Comparison of ENCODE assay signal across 10 mouse cellular contexts in genomic region chr13:51881271-51882128, GRCm38 (mm10). TPM values are rescaled to one million over a fixed set of nuclear protein-coding genes. Genes with fewer than 3 reads are reported as not detected.
A peak's percentile ranks its signal among the peaks of the same experiment; 100 is the strongest.
DNase-seq lines count a peak whose midpoint lies in the region; ATAC-seq and TF ChIP-seq lines count a peak whose summit lies in the region.
"Had no signal": no experiment of that assay in that cellular context is flagged by ENCODE, and none has a peak within 500 bp of the region (broad histone marks: within the 10 kb centered on the region; RNA-seq: fewer than 3 reads in every experiment).

No protein-coding gene starts in this region.

- H3K4me2 ChIP-seq in kidney, embryonic 16.5 days (replicated peaks; ENCODE audit: low read depth, low read length), result no peak overlapping the region
- no peak overlapping the region for H3K4me2 ChIP-seq in heart, embryonic 12.5 days
- H3K4me2 ChIP-seq in hindbrain, embryonic 11.5 days (replicated peaks; ENCODE audit: low read depth, low read length), result no peak overlapping the region
- H3K4me2 ChIP-seq: hindbrain, embryonic 15.5 days; stomach, embryonic 15.5 days had no signal

- peaks cover 13% of the 10 kb centered on the region; the same call in 1 of the 2 replicates for H3K4me1 ChIP-seq in kidney, adult 2 months (ENCODE audit: control insufficient read depth, insufficient read depth, low read length)
- H3K4me1 ChIP-seq in kidney, embryonic 16.5 days (ENCODE audit: insufficient read depth, low read length), result peaks cover 20% of the 10 kb centered on the region
- H3K4me1 ChIP-seq in heart, embryonic 12.5 days (replicated peaks), result peaks cover 74% of the 10 kb centered on the region
- 0 out of 2 replicates have a peak, but pooled peaks cover 2% of the 10 kb centered on the region for H3K4me1 ChIP-seq in hindbrain, embryonic 11.5 days (replicated peaks; ENCODE audit: control insufficient read depth, insufficient read depth, low read length)
- peaks cover 26% of the 10 kb centered on the region for H3K4me1 ChIP-seq in thymus, adult 2 months (replicated peaks; ENCODE audit: control insufficient read depth, insufficient read depth, low read length)
- H3K4me1 ChIP-seq: hindbrain, embryonic 15.5 days; stomach, embryonic 15.5 days had no signal

- no peak for TF ChIP-seq POLR2A in kidney, adult 2 months (IDR thresholded peaks at IDR 0.05; ENCODE audit: low read depth, low read length)
- no peak for TF ChIP-seq POLR2A in thymus, adult 2 months (IDR thresholded peaks at IDR 0.05; ENCODE audit: control insufficient read depth, extremely low read depth, insufficient read depth, low read length, poor library complexity)

- no peak overlapping the region for H3K9ac ChIP-seq in kidney, embryonic 16.5 days (replicated peaks; ENCODE audit: low read length)
- no peak overlapping the region for H3K9ac ChIP-seq in heart, embryonic 12.5 days
- no peak overlapping the region for H3K9ac ChIP-seq in hindbrain, embryonic 11.5 days (ENCODE audit: low read depth, low read length)
- H3K9ac ChIP-seq: hindbrain, embryonic 15.5 days; stomach, embryonic 15.5 days had no signal

- no peaks in the 10 kb centered on the region for H3K36me3 ChIP-seq in kidney, adult 2 months (ENCODE audit: control insufficient read depth, insufficient read depth, low read length)
- no peaks in the 10 kb centered on the region for H3K36me3 ChIP-seq in kidney, embryonic 16.5 days (ENCODE audit: insufficient read depth, low read length)
- H3K36me3 ChIP-seq in heart, embryonic 12.5 days, result no peaks in the 10 kb centered on the region
- H3K36me3 ChIP-seq in hindbrain, embryonic 11.5 days (ENCODE audit: control insufficient read depth, insufficient read depth, low read length), result no peaks in the 10 kb centered on the region
- H3K36me3 ChIP-seq in thymus, adult 2 months (ENCODE audit: control insufficient read depth, insufficient read depth, low read length), result no peaks in the 10 kb centered on the region
- H3K36me3 ChIP-seq: hindbrain, embryonic 15.5 days; stomach, embryonic 15.5 days had no signal

- no peaks in the 10 kb centered on the region for H3K27me3 ChIP-seq in kidney, adult 2 months (replicated peaks; ENCODE audit: control insufficient read depth, insufficient read depth, low read length)
- no peaks in the 10 kb centered on the region for H3K27me3 ChIP-seq in kidney, embryonic 16.5 days (ENCODE audit: insufficient read depth, low read length)
- H3K27me3 ChIP-seq in heart, embryonic 12.5 days (replicated peaks), result no peaks in the 10 kb centered on the region
- no peaks in the 10 kb centered on the region; the same call in 1 of the 2 replicates for H3K27me3 ChIP-seq in hindbrain, embryonic 11.5 days (ENCODE audit: control insufficient read depth, insufficient read depth, low read length)
- no peaks in the 10 kb centered on the region for H3K27me3 ChIP-seq in thymus, adult 2 months (ENCODE audit: control insufficient read depth, insufficient read depth, low read length)
- H3K27me3 ChIP-seq: hindbrain, embryonic 15.5 days; stomach, embryonic 15.5 days had no signal

- 46% methylated on average over 11 of the region's 11 CpGs for whole genome bisulfite sequencing in kidney, adult 2 months
- WGBS in kidney, embryonic 16.5 days, result 50% methylated on average over 11 of the region's 11 CpGs
- 13% methylated on average over 11 of the region's 11 CpGs for WGBS in heart, embryonic 12.5 days
- WGBS in hindbrain, embryonic 11.5 days, result 68% methylated on average over 11 of the region's 11 CpGs
- WGBS in thymus, adult 2 months, result 54% methylated on average over 11 of the region's 11 CpGs

- ATAC-seq in kidney, embryonic 16.5 days (ENCODE audit: low FRiP score, low TSS enrichment), result no peak
- peak; percentile 66; the same call in 1 of the 2 replicates for ATAC-seq in heart, embryonic 12.5 days (ENCODE audit: insufficient number of reproducible peaks, low FRiP score)
- ATAC-seq in hindbrain, embryonic 11.5 days (ENCODE audit: low FRiP score), result no peak

- peak; percentile 88 for DNase-seq in kidney, adult 2 months
- DNase-seq in kidney, postnatal 25 days, result peak; percentile 86 to 90
- DNase-seq in lung, postnatal 4 days, result peak; percentile 38 to 45
- no peak for DNase-seq in ovary, postnatal 14 days (ENCODE audit: low spot score)
- DNase-seq in hindbrain, embryonic 11.5 days (ENCODE audit: low spot score), result no peak
- no peak for DNase-seq in thymus, adult 2 months

- no peak overlapping the region for H3K4me3 ChIP-seq in kidney, adult 2 months (ENCODE audit: insufficient read depth, low read depth, low read length)
- H3K4me3 ChIP-seq in kidney, embryonic 16.5 days (ENCODE audit: low read length), result no peak overlapping the region
- H3K4me3 ChIP-seq in heart, embryonic 12.5 days, result no peak overlapping the region
- no peak overlapping the region for H3K4me3 ChIP-seq in hindbrain, embryonic 11.5 days (ENCODE audit: low read depth, low read length)
- no peak overlapping the region for H3K4me3 ChIP-seq in thymus, adult 2 months (ENCODE audit: control insufficient read depth, insufficient read depth, low read length)
- H3K4me3 ChIP-seq: hindbrain, embryonic 15.5 days; stomach, embryonic 15.5 days had no signal

- TF ChIP-seq CTCF in kidney, adult 2 months (conservative IDR thresholded peaks at IDR 0.05; ENCODE audit: insufficient read depth, insufficient read length, low read depth, low read length), result no peak
- TF ChIP-seq CTCF in thymus, adult 2 months (IDR thresholded peaks at IDR 0.05; ENCODE audit: borderline replicate concordance, control insufficient read depth, extremely low read depth, insufficient read depth, low read length, poor library complexity), result no peak

- H3K27ac ChIP-seq in kidney, adult 2 months (ENCODE audit: insufficient read depth, low read depth, low read length), result no peak overlapping the region
- no peak overlapping the region for H3K27ac ChIP-seq in kidney, embryonic 16.5 days (ENCODE audit: low read length)
- H3K27ac ChIP-seq in heart, embryonic 12.5 days (ENCODE audit: poor library complexity, severe bottlenecking), result peak overlapping the region; percentile 67
- H3K27ac ChIP-seq in hindbrain, embryonic 11.5 days (ENCODE audit: low read depth, low read length), result no peak overlapping the region
- no peak overlapping the region for H3K27ac ChIP-seq in thymus, adult 2 months (ENCODE audit: control insufficient read depth, insufficient read depth, low read length)
- H3K27ac ChIP-seq: hindbrain, embryonic 15.5 days; stomach, embryonic 15.5 days had no signal

- H3K9me3 ChIP-seq in kidney, embryonic 16.5 days (ENCODE audit: low read length), result no peaks in the 10 kb centered on the region
- H3K9me3 ChIP-seq in heart, embryonic 12.5 days (replicated peaks), result no peaks in the 10 kb centered on the region
- no peaks in the 10 kb centered on the region for H3K9me3 ChIP-seq in hindbrain, embryonic 11.5 days (ENCODE audit: control insufficient read depth, low read length)
- H3K9me3 ChIP-seq: hindbrain, embryonic 15.5 days; stomach, embryonic 15.5 days had no signal

RNA-seq across cellular contexts. Expression of gene Gadd45g, which starts 35.0 kb away (rescaled TPM):
- polyA plus RNA-seq in kidney, adult 2 months (2012; rRNA removed), result 57.2 and 59.8 TPM in 2 replicates
- 45.8 and 48.5 TPM in 2 replicates for polyA plus RNA-seq in kidney, embryonic 16.5 days (2015; fragmentation: Nextera tagmentation; extraction: Ambion mirVana)
- 58.9 and 64.4 TPM in 2 replicates for polyA plus RNA-seq in heart, embryonic 12.5 days (2016; fragmentation: Nextera tagmentation; extraction: Ambion mirVana)
- 174 and 179 TPM in 2 replicates for polyA plus RNA-seq in hindbrain, embryonic 11.5 days (2014; fragmentation: Nextera tagmentation; extraction: Ambion mirVana)
- polyA plus RNA-seq in thymus, adult 2 months (2012; rRNA removed), result 15.0 and 16.2 TPM in 2 replicates

Comparison
In these comparisons a context has a peak if more than half of its experiments do, and no peak if none do; other contexts are left out.
1. DNase-seq: peak in kidney, adult 2 months (single experiment), kidney, postnatal 25 days (2 of 2) and lung, postnatal 4 days (2 of 2); none in ovary, postnatal 14 days (single experiment), hindbrain, embryonic 11.5 days (single experiment) and thymus, adult 2 months (single experiment).